Mouse (Mus musculus): Measurements from ENCODE around the gene Cst9. TPM values are rescaled to one million over a fixed set of nuclear protein-coding genes. Genes with fewer than 3 reads are reported as not detected.

Cst9 gene
- polyA plus RNA-seq, 1 experiment from 2014 or later: not detected

DNA sequence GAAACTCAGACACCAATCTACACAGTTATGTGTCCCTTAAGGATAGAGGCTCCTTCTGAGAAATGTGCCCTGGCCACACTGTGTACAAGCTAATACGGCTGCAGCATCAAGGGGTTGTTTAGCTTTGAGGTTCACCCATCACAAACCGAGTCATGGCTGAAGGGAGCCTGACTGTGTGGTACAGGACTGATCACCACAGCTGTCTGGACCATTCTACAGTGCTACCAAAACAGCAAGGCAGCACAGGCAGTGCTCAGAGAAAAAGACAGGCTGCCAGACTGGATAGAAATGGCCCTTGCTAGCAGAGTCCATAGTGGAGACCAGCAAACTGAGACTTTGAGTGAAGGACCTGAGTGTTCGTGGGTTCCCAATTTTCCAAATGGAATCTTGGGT lies 39.3 kb downstream of the Cst9 start:
- no peaks in the 10 kb centered on the region for H3K27me3 ChIP-seq (ENCODE audit: control insufficient read depth, insufficient read depth, low read depth, low read length)
- 26% methylated on average over 3 of the region's 3 CpGs for WGBS (ENCODE audit: insufficient replicate concordance)
- H3K4me1 ChIP-seq (ENCODE audit: control insufficient read depth, low read depth, low read length): peaks cover 13% of the 10 kb centered on the region
- peak overlapping the region; percentile 84 for H3K4me2 ChIP-seq (ENCODE audit: low read depth, low read length)
- H3K9ac ChIP-seq (ENCODE audit: low read depth, low read length): peak overlapping the region; percentile 25; the same call in 1 of the 2 replicates
- no peaks in the 10 kb centered on the region for H3K9me3 ChIP-seq (replicated peaks; ENCODE audit: control insufficient read depth, low read length)
- H3K27ac ChIP-seq (ENCODE audit: low read length): no peak overlapping the region
- ATAC-seq (ENCODE audit: low read depth): no peak
- no peaks in the 10 kb centered on the region; the same call in 1 of the 2 replicates for H3K36me3 ChIP-seq (ENCODE audit: control insufficient read depth, insufficient read depth)
- H3K4me3 ChIP-seq (ENCODE audit: low read depth, low read length): peak overlapping the region; percentile 81

DNA sequence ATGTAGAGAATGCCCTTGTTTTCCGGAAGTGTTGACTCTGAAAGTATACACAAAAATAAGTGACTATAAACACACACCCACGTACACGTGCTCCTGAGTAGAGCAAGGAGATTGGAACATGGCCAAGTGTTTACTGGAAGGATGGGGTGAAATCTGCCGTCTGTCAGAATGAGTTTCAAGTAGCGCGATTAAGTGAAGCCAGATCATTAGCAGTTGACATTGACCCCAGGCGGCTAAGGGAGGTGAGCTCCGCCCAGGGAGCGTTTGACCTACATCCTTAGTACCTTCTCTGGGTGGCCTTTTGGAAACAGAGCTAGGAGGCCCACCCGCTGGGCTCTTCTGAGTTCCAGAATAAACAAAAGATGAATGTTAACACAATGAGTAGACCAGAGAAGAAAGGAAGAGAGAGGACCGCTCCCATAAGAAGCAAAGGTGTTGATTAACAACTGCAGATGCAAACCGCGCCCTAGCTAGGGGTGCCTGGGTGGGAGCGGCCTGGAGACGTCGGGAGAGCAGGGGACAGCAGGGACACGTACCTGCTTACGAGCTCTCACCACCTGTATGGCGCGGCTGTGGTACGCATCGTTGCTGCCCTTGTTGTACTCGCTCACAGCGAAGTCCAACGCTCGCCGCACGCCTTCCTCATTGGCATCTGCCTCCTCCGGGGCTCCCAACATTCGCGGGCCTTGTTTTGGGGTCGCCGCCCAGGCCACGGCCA lies 39.8 kb downstream of the Cst9 start:
- no peaks in the 10 kb centered on the region for H3K27me3 ChIP-seq (ENCODE audit: control insufficient read depth, insufficient read depth, low read depth, low read length)
- peaks cover 13% of the 10 kb centered on the region for H3K4me1 ChIP-seq (ENCODE audit: control insufficient read depth, low read depth, low read length)
- H3K4me3 ChIP-seq (ENCODE audit: low read depth, low read length): peak overlapping the region; percentile 81
- H3K9me3 ChIP-seq (replicated peaks; ENCODE audit: control insufficient read depth, low read length): no peaks in the 10 kb centered on the region
- ATAC-seq (ENCODE audit: low read depth): peak; percentile 61
- under 1% methylated on average over 34 of the region's 34 CpGs for WGBS (ENCODE audit: insufficient replicate concordance)
- no peaks in the 10 kb centered on the region; the same call in 1 of the 2 replicates for H3K36me3 ChIP-seq (ENCODE audit: control insufficient read depth, insufficient read depth)
- H3K27ac ChIP-seq (ENCODE audit: low read length): peak overlapping the region; percentile 84
- H3K9ac ChIP-seq (ENCODE audit: low read depth, low read length): peak overlapping the region; percentile 77
- H3K4me2 ChIP-seq (ENCODE audit: low read depth, low read length): peak overlapping the region; percentile 84

DNA sequence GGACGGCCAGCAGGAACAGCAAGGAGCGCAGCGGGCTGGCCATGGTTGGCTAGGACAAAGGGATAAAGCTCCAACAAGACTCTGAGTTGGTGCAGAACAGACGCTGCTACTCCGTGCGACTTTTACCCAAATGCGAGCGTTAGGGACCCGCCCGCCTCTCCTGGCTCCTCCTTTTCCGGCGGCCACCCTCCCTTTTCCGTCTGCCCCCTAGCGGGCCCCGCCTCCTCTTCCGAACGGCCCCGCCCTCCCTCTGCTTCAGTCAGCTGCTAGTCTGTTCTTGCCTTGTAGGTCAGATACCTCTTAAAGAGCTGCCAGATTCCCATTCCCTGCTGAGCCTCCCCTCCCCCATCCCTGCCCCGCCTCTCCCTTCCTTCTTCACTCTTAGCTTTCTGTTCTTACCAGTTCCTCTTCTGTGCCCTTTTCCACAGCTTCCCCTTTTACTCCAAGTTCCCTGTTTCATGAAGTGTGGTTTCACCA lies 40.4 kb downstream of the Cst9 start, which contains the start of gene Cst3:
Gene Cst3 (minus strand): TSS at position 358 of the 477 bp plus-strand sequence.
- H3K9me3 ChIP-seq (replicated peaks; ENCODE audit: control insufficient read depth, low read length): no peaks in the 10 kb centered on the region
- WGBS (ENCODE audit: insufficient replicate concordance): 0% methylated on average over 19 of the region's 19 CpGs
- peak within 1 kb of the TSS; percentile 84 for H3K27ac ChIP-seq (ENCODE audit: low read length)
- peaks cover 13% of the 10 kb centered on the region for H3K4me1 ChIP-seq (ENCODE audit: control insufficient read depth, low read depth, low read length)
- H3K4me2 ChIP-seq (ENCODE audit: low read depth, low read length): peak within 1 kb of the TSS; percentile 84
- H3K27me3 ChIP-seq (ENCODE audit: control insufficient read depth, insufficient read depth, low read depth, low read length): no peaks in the 10 kb centered on the region
- H3K9ac ChIP-seq (ENCODE audit: low read depth, low read length): peak within 1 kb of the TSS; percentile 77
- ATAC-seq (ENCODE audit: low read depth): peak; percentile 91
- H3K4me3 ChIP-seq (ENCODE audit: low read depth, low read length): peak within 1 kb of the TSS; percentile 81
- H3K36me3 ChIP-seq (ENCODE audit: control insufficient read depth, insufficient read depth): no peaks in the 10 kb centered on the region; the same call in 1 of the 2 replicates

DNA sequence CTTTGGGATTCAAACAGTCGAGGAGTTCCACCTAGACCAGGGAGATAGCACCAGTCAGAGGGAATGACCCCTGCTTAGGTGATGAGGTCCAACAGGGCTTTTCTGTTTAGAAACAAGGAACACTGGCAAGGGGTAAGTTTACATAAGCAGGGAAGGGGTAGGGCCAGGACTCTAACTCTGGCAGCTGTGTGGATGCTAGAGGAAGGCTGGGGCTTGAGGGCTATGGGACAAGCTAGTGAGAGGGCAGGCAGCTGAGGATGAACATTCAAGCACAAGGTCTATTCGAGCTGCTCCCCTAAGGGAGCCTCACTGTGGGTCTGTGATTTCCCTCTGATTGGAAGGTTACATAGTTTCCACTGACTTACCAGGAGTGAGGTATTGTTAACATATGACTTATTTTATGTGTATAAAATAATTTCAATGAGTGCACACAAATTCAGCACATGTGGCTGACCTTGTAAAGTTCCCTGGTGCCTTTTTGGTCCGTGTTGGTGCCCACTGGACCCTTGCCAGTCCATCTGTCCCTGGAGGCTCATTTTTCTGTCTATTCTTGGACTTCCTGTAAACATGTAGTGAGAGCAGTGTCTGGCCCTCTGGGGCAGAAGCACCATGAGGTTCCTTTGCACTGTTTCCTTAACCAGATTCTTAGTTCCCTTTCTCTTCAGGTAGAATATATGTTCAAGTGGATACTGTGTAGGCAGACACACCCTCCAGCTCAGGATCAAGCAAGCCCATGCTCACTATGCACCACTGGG lies 42.2 kb downstream of the Cst9 start:
- peak overlapping the region; percentile 38 for H3K27ac ChIP-seq (ENCODE audit: low read length)
- no peaks in the 10 kb centered on the region for H3K27me3 ChIP-seq (ENCODE audit: control insufficient read depth, insufficient read depth, low read depth, low read length)
- H3K4me2 ChIP-seq (ENCODE audit: low read depth, low read length): no peak overlapping the region
- no peak overlapping the region for H3K4me3 ChIP-seq (ENCODE audit: low read depth, low read length)
- 20% methylated on average over 3 of the region's 3 CpGs for WGBS (ENCODE audit: insufficient replicate concordance)
- no peak overlapping the region for H3K9ac ChIP-seq (ENCODE audit: low read depth, low read length)
- peaks cover 13% of the 10 kb centered on the region for H3K4me1 ChIP-seq (ENCODE audit: control insufficient read depth, low read depth, low read length)
- H3K9me3 ChIP-seq (replicated peaks; ENCODE audit: control insufficient read depth, low read length): no peaks in the 10 kb centered on the region
- ATAC-seq (ENCODE audit: low read depth): no peak
- H3K36me3 ChIP-seq (ENCODE audit: control insufficient read depth, insufficient read depth): no peaks in the 10 kb centered on the region

DNA sequence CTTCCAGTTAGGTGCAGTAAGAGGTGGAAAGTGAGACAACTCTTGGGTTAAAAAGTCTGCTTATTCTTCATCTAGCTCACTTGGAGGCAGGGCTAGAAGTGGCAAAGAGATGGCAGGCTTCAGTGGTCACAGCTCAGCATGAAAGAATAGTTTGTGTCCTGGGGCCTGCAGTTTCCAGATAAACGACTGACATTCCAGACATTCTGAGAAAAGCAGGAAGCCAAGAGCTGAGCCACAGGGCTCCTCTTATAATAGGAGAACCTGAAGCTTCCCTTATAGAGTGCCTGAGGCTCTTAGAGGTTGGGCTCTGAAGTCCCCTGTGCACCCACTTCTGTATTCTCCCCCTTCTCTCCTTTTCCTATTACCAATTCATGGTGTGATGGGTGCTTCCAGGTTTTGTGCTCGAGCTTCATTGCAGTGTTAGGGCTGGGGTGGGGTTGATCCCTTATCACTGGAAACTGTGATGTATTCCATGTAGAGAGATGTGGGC lies 43.7 kb downstream of the Cst9 start:
- H3K4me3 ChIP-seq (ENCODE audit: low read depth, low read length): no peak overlapping the region
- 9% methylated on average over 2 of the region's 2 CpGs for WGBS (ENCODE audit: insufficient replicate concordance)
- H3K9me3 ChIP-seq (replicated peaks; ENCODE audit: control insufficient read depth, low read length): no peaks in the 10 kb centered on the region
- no peak overlapping the region for H3K4me2 ChIP-seq (ENCODE audit: low read depth, low read length)
- no peaks in the 10 kb centered on the region for H3K36me3 ChIP-seq (ENCODE audit: control insufficient read depth, insufficient read depth)
- H3K27me3 ChIP-seq (ENCODE audit: control insufficient read depth, insufficient read depth, low read depth, low read length): no peaks in the 10 kb centered on the region
- peaks cover 13% of the 10 kb centered on the region for H3K4me1 ChIP-seq (ENCODE audit: control insufficient read depth, low read depth, low read length)
- no peak overlapping the region for H3K9ac ChIP-seq (ENCODE audit: low read depth, low read length)
- ATAC-seq (ENCODE audit: low read depth): no peak
- H3K27ac ChIP-seq (ENCODE audit: low read length): no peak overlapping the region

DNA sequence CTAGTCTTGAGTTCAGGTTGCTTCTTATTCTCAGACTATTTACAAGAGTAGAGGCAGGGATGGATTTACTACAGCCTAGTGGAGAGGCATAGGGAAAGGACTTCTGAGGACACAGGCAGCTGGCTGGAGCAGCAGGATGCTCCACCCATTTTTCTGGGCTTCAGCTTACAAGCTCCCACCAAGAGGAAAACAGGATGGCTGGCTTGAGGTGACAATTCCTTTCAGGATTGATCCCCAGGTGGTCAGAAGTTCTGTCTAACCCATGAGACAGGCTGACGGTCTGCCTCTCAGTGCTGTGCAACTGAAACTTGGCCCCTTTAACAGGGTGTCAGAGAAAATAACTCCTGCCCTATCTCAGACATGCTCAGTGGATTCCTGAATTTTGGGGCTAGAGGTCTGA lies 44.3 kb downstream of the Cst9 start:
- Histone ChIP-seq H3K9ac (ENCODE audit: low read depth, low read length) (no peak overlapping the region), H3K36me3 (ENCODE audit: control insufficient read depth, insufficient read depth) (no peaks in the 10 kb centered on the region), H3K27me3 (ENCODE audit: control insufficient read depth, insufficient read depth, low read depth, low read length) (no peaks in the 10 kb centered on the region), H3K4me3 (ENCODE audit: low read depth, low read length) (no peak overlapping the region), H3K4me1 (ENCODE audit: control insufficient read depth, low read depth, low read length) (peaks cover 9% of the 10 kb centered on the region), H3K9me3 (replicated peaks; ENCODE audit: control insufficient read depth, low read length) (no peaks in the 10 kb centered on the region), H3K27ac (ENCODE audit: low read length) (no peak overlapping the region), H3K4me2 (ENCODE audit: low read depth, low read length) (no peak overlapping the region)
- no peak for ATAC-seq (ENCODE audit: low read depth)
- 61% methylated on average over 1 of the region's 1 CpGs for WGBS (ENCODE audit: insufficient replicate concordance)

DNA sequence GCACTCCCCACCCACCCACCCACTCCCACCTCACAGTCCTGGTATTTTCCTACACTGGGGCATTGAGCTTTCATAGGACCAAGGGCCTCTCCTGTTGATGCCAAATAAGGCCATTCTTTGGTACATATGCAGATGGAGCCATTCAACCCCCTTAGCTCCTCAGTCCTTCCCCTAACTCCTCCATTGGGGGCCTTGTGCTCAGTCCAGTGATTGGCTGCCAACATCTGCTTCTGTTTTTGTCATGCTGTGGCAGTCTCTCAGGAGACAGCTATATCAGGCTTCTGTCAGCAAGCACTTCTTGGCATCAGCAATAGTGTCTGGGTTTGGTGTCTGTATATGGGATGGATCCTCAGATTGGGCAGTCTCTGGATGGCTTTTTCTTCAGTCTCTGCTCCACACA lies 49.8 kb downstream of the Cst9 start:
- Histone ChIP-seq H3K9ac (ENCODE audit: low read depth, low read length) (no peak overlapping the region), H3K27me3 (ENCODE audit: control insufficient read depth, insufficient read depth, low read depth, low read length) (no peaks in the 10 kb centered on the region), H3K4me2 (ENCODE audit: low read depth, low read length) (no peak overlapping the region), H3K36me3 (ENCODE audit: control insufficient read depth, insufficient read depth) (no peaks in the 10 kb centered on the region), H3K4me1 (ENCODE audit: control insufficient read depth, low read depth, low read length) (no peaks in the 10 kb centered on the region), H3K4me3 (ENCODE audit: low read depth, low read length) (no peak overlapping the region), H3K9me3 (replicated peaks; ENCODE audit: control insufficient read depth, low read length) (no peaks in the 10 kb centered on the region), H3K27ac (ENCODE audit: low read length) (no peak overlapping the region)
- ATAC-seq (ENCODE audit: low read depth): no peak
